Mouse (Mus musculus) left cerebral cortex, adult 18-20 months (tissue): ENCODE measurements around the gene Gm47841. TPM values are rescaled to one million over a fixed set of nuclear protein-coding genes. Genes with fewer than 3 reads are reported as not detected.

Source experiments
- DNase-seq, 2 experiments: peaks; one replicate each; pipeline ENCODE4 v3.0.0; 2021 to 2022; ENCODE audit warnings: low spot score in 2 of 2, mixed read lengths in 1 of 2
- total RNA-seq, 2 experiments: library from RNA; stranded (reverse); gene quantifications; 2 replicates each; pipeline ENCODE4 v1.2.3; 2021

Gene Gm47841
- total RNA-seq, 2 experiments from 2014 or later = not detected

GRCm38 (mm10) chr15:101075150-101075549 is 28.0 kb upstream of the Gm47841 start:
- no peak for DNase-seq

- DNase-seq = no peak
Measured at GRCm38 (mm10) chr15:101074067-101074466, 26.9 kb upstream of the Gm47841 start.

GRCm38 (mm10) chr15:101072736-101073135 is 25.5 kb upstream of the Gm47841 start:
- no peak for DNase-seq

- DNase-seq = no peak
Measured at GRCm38 (mm10) chr15:101070762-101071161, 23.6 kb upstream of the Gm47841 start.

- no peak for DNase-seq
Measured at GRCm38 (mm10) chr15:101069641-101070190, 22.5 kb upstream of the Gm47841 start.

- no peak for DNase-seq
Measured at GRCm38 (mm10) chr15:101068671-101069070, 21.5 kb upstream of the Gm47841 start.

GRCm38 (mm10) chr15:101068029-101068428 is 20.8 kb upstream of the Gm47841 start:
- DNase-seq = no peak

- DNase-seq = no peak
Measured at GRCm38 (mm10) chr15:101066920-101067696, 19.9 kb upstream of the Gm47841 start.

GRCm38 (mm10) chr15:101066364-101066847 is 19.2 kb upstream of the Gm47841 start:
- DNase-seq = no peak

- no peak for DNase-seq
Measured at GRCm38 (mm10) chr15:101065069-101065468, 17.9 kb upstream of the Gm47841 start.

GRCm38 (mm10) chr15:101060280-101060852 is 13.2 kb upstream of the Gm47841 start:
- DNase-seq = no peak

GRCm38 (mm10) chr15:101059570-101060279 is 12.5 kb upstream of the Gm47841 start:
- DNase-seq = no peak

- DNase-seq = peak; percentile 63 to 69
Measured at GRCm38 (mm10) chr15:101056225-101056624, 9.0 kb upstream of the Gm47841 start.

GRCm38 (mm10) chr15:101054541-101054940 is 7.3 kb upstream of the Gm47841 start:
- DNase-seq = no peak

- DNase-seq = no peak
Measured at GRCm38 (mm10) chr15:101053832-101054459, 6.7 kb upstream of the Gm47841 start.

GRCm38 (mm10) chr15:101052560-101053501 is 5.6 kb upstream of the Gm47841 start:
- no peak for DNase-seq

- no peak for DNase-seq
Measured at GRCm38 (mm10) chr15:101051869-101052268, 4.7 kb upstream of the Gm47841 start.

GRCm38 (mm10) chr15:101048338-101048896 is 1.2 kb upstream of the Gm47841 start:
- no peak for DNase-seq

GRCm38 (mm10) chr15:101046527-101047193 is 537 bp downstream of the Gm47841 start:
- DNase-seq = peak; percentile 59 to 66
